Mouse (Mus musculus) cerebellum, adult 2 months (tissue): Measurements from ENCODE around the gene Shc2. TPM values are rescaled to one million over a fixed set of nuclear protein-coding genes. Genes with fewer than 3 reads are reported as not detected.

Experiments
- DNase-seq, 2 experiments: peaks; one replicate each; pipeline ENCODE4 v3.0.0; 2021
- H3K27ac ChIP-seq: fragments of 200-500 bp; 2 replicates; pipeline ENCODE4 v1.5.1; 2012; ENCODE audit warnings: low read length, control low read depth, inconsistent platforms; ENCODE audit not compliant: insufficient read depth
- H3K27me3 ChIP-seq: fragments of 200-500 bp; 2 replicates; pipeline ENCODE4 v1.6.1; 2012; ENCODE audit warnings: inconsistent platforms, mild to moderate bottlenecking, low read length, moderate library complexity; ENCODE audit not compliant: control insufficient read depth, insufficient read depth
- H3K4me1 ChIP-seq: fragments of 200-500 bp; 2 replicates; pipeline ENCODE4 v1.6.1; 2011; ENCODE audit warnings: low read length; ENCODE audit not compliant: control insufficient read depth, insufficient read depth
- H3K4me3 ChIP-seq: fragments of 200-500 bp; replicated peaks from 2 replicates; pipeline ENCODE3; 2011; ENCODE audit warnings: mild to moderate bottlenecking, low read depth, low read length, control low read depth; ENCODE audit not compliant: insufficient read depth
- CTCF ChIP-seq: fragments of 200-500 bp; IDR thresholded peaks from 2 replicates; pipeline ENCODE4 v1.5.1; 2011; ENCODE audit warnings: low read depth, mild to moderate bottlenecking, control low read depth, low read length, moderate library complexity, borderline replicate concordance; ENCODE audit not compliant: insufficient read depth
- POLR2A ChIP-seq: fragments of 200-500 bp; IDR thresholded peaks from 2 replicates; pipeline ENCODE4 v1.6.1; 2011; ENCODE audit warnings: low read length, control low read depth, borderline replicate concordance; ENCODE audit not compliant: insufficient read depth
- WGBS: fragments of 180-500 bp; shearing (Covaris S2); methylation state at CpG from one replicate; pipeline ENCODE4 v1.1.7; 2018; 5-methylcytosine and 5-hydroxymethylcytosine counted together
- polyA plus RNA-seq: library from polyadenylated mRNA; depleted of rRNA; stranded (reverse); fragments of >200 nt; gene quantifications from 2 replicates; pipeline ENCODE4 v1.2.3, GENCODE M21; 2012

Shc2 gene
- polyA plus RNA-seq, 1 experiment = 30.2 TPM

DNA sequence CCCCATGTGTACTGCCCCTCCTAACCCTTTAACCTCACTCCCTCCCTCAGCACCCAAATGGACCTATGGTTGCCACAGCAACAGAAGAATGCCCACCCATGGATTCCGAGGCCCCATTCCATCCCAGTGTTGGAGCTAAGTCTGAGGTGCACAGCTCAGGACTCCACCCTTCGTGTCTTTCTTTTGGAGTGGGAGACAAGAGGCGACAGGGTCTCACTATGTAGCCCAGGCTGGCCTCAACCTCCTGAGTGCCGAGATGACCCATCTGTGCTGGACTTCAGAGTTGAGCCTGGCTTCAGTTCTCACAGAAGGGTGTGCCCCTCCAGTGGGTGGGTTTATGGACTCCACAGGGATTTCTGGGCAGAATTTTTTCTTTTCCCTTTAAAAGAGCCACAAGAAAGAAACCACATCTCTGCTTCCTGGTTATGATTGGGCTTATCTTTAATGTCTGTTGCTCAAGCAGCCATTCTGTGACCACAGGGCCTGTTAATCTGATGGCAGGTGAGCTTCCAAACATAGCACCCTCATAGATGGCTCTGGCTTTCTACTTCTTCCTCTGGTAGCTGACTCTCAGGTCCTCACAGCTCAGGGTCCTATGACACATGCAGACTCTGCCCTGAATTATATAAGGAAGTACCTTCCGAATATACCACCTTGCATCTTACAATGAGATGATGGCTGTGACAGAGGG, 50.5 kb downstream of the Shc2 start, which contains the start of gene Theg:
Theg (minus strand) TSS at position 271 of the 691 bp plus-strand sequence.
- no peak for DNase-seq
- TF ChIP-seq CTCF (no peak), POLR2A (no peak)
- Histone ChIP-seq H3K27me3 (no peaks in the 10 kb centered on the region), H3K4me3 (no peak within 1 kb of the TSS), H3K27ac (no peak within 1 kb of the TSS), H3K4me1 (no peaks in the 10 kb centered on the region)
- 88% methylated on average over 5 of the region's 5 CpGs for WGBS

DNA sequence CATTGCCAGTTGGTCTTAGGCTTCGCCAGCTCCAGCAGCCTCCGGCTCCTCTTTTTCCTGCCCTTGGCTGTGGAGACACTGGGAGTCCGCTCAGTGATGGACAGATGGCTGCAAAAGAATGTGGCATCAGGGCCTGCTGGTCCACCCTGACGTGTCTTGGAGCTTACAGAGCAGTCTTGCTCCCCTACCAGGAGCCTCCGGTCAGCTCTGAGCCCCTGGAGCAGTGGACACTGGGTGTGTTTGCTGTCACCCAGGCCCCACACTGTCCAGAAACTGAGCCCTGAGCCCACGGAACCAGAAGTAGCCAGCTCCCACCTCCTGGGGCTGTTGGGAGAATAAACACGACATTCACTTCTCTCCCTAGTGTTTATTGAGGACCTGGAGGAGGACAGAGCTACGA, 51.5 kb downstream of the Shc2 start:
- TF ChIP-seq CTCF = no peak
- TF ChIP-seq POLR2A = no peak
- DNase-seq = no peak
- no peaks in the 10 kb centered on the region for H3K27me3 ChIP-seq
- no peak overlapping the region for H3K4me3 ChIP-seq
- WGBS = 28% methylated on average over 8 of the region's 8 CpGs
- H3K4me1 ChIP-seq = no peaks in the 10 kb centered on the region
- no peak overlapping the region for H3K27ac ChIP-seq

DNA sequence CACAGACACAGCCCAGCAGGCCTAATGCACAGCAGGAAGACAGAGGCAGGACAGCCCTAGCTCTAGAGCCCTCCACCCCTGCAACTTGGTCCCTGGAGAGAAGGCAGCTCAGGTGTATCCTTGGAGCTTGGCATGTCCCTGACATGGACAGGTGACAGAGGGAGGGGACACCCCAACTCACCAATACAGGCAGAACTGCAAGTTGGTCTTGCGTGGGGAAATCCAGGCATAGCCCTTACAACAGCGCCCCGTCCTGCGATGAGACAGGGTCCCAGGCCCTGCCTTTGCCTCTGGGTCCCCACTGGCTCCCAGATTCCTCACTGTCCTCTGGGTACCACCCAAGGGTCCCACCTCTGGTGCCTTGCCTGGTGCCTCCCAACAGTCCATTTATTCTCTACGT, 52.0 kb downstream of the Shc2 start:
- DNase-seq = no peak
- Histone ChIP-seq H3K27ac (no peak overlapping the region), H3K4me1 (no peaks in the 10 kb centered on the region), H3K27me3 (no peaks in the 10 kb centered on the region), H3K4me3 (no peak overlapping the region)
- 91% methylated on average over 5 of the region's 5 CpGs for WGBS
- TF ChIP-seq POLR2A (no peak), CTCF (no peak)

DNA sequence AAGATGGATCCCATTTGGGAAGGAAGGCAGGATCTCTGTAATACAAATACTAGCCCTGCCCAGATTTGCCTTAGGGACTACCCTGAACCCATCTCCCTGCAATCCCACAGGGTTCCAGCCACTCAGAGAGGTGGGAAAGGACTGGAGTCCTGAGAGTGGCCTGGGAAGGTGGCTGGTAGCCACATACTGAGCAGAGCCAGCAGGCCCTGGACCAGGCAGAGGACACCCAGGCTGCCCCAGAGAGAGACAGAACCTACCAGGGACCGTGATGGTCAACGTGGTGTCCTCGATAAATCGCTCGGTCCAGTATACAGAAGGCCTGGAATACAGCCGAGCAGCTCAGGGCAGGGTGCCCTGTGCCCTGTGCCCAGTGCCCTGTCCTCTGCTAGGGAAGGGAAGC, 52.6 kb downstream of the Shc2 start:
- no peak for DNase-seq
- Histone ChIP-seq H3K27ac (no peak overlapping the region), H3K4me3 (no peak overlapping the region), H3K27me3 (no peaks in the 10 kb centered on the region), H3K4me1 (no peaks in the 10 kb centered on the region)
- 77% methylated on average over 6 of the region's 6 CpGs for WGBS
- TF ChIP-seq POLR2A = no peak
- no peak for TF ChIP-seq CTCF

DNA sequence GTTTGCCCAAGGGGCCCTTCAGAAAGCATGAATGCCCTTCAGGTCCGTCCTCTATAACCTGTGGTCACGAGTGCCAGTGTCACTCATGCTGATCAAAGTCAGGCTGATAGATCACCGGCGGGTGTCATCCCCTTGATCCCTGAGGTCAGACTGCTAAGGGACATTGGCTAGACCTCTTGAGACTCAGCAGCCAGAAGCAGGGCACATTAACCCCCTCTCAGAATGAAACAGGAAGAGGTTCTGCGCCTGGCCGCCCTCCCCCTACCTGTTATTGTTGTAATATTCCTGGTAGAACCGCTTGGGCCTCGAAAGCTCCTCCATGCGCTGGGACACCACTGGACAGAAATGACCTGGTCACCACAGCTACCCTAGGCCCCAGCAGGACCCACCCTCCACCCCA, 53.3 kb downstream of the Shc2 start:
- 86% methylated on average over 9 of the region's 9 CpGs for WGBS
- no peak for DNase-seq
- H3K4me1 ChIP-seq = no peaks in the 10 kb centered on the region
- TF ChIP-seq CTCF (no peak), POLR2A (no peak)
- H3K27ac ChIP-seq = no peak overlapping the region
- no peak overlapping the region for H3K4me3 ChIP-seq
- no peaks in the 10 kb centered on the region for H3K27me3 ChIP-seq

DNA sequence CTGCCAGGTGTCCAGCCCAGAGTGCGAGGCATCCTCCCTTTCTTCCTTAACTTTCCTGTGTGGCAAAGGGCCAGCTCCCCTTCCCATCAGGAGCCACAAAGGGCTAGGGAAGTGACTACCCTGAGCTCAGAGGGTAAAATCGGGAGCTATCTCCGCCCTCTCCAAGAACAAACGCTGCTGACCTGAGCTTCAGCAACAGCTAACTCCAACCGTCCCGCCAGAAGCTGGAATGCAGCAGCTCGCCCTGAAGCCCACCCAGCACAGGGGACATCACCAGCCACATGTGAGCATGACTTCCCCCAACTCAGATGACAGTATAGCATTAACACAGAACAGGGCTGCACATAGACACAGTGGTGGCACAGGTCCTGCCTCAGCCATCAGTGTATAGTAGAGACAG, 53.7 kb downstream of the Shc2 start:
- no peak for TF ChIP-seq CTCF
- TF ChIP-seq POLR2A = no peak
- Histone ChIP-seq H3K4me1 (no peaks in the 10 kb centered on the region), H3K27ac (no peak overlapping the region), H3K4me3 (no peak overlapping the region), H3K27me3 (no peaks in the 10 kb centered on the region)
- WGBS = 73% methylated on average over 7 of the region's 7 CpGs
- DNase-seq = no peak

DNA sequence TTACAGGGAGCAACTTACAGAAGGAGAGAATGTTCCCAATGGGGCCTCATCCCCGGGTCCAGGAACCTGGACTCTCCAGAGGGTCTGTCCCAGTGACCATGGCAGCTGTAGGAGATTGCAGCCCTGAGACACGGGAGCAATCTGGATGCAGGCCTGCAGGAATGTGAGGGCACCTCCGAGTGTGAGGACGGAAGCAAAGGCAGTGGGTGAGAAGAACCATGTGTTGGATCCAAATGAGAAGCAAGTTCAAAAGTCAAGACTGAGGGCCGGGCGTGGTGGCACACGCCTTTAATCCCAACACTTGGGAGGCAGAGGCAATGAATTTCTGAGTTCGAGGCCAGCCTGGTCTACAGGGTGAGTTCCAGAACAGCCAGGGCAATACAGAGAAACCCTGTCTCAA, 56.2 kb downstream of the Shc2 start:
- Histone ChIP-seq H3K27me3 (no peaks in the 10 kb centered on the region), H3K27ac (no peak overlapping the region), H3K4me3 (no peak overlapping the region), H3K4me1 (no peaks in the 10 kb centered on the region)
- TF ChIP-seq CTCF (no peak), POLR2A (no peak)
- WGBS = 90% methylated on average over 8 of the region's 8 CpGs
- DNase-seq = no peak

DNA sequence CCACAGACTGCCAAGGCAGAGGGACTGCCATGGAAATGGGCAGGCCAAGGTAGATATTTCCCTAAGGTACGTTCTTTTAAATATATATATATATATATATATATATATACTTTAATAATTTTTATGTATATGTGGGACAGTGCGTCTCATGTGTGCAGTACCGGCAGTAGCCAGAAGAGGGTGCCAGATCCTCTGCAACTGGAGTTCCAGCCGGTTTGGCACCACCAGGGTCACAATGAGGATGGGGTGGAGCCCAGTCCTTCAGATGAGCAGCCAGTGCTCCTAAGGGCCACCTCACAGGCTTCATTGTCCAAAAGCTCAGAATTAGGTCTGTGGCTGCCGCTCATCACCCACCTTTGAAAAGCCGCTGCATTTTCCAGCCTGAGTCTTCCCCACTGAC, 56.9 kb downstream of the Shc2 start:
- Histone ChIP-seq H3K27ac (no peak overlapping the region), H3K4me3 (no peak overlapping the region), H3K27me3 (no peaks in the 10 kb centered on the region), H3K4me1 (no peaks in the 10 kb centered on the region)
- 50% methylated on average over 6 of the region's 6 CpGs for WGBS
- no peak for DNase-seq
- TF ChIP-seq POLR2A (no peak), CTCF (peak; percentile 29; the same call in 1 of the 2 replicates)
